ENCODE assay signal across 13 mouse cellular contexts in genomic region chr12:79340513-79340912, GRCm38 (mm10). TPM values are rescaled to one million over a fixed set of nuclear protein-coding genes. Genes with fewer than 3 reads are reported as not detected.
DNase-seq lines count a peak whose midpoint lies in the region; ATAC-seq lines count a peak whose summit lies in the region.
"Had no signal": no experiment of that assay in that cellular context is flagged by ENCODE, and none has a peak within 500 bp of the region (broad histone marks: within the 10 kb centered on the region; RNA-seq: fewer than 3 reads in every experiment).

No protein-coding gene starts in this region.

- H3K9ac ChIP-seq in neural tube, embryonic 15.5 days (replicated peaks), result no peak overlapping the region
- no peak overlapping the region for H3K9ac ChIP-seq in stomach, embryonic 14.5 days (replicated peaks; ENCODE audit: low read depth, low read length)
- H3K9ac ChIP-seq: forebrain, postnatal 0 days had no signal

- H3K4me3 ChIP-seq in neural tube, embryonic 15.5 days (replicated peaks), result no peak overlapping the region
- H3K4me3 ChIP-seq in stomach, embryonic 14.5 days (ENCODE audit: low read depth, low read length), result no peak overlapping the region
- H3K4me3 ChIP-seq: hindbrain, embryonic 10.5 days had no signal

- no peak overlapping the region for H3K4me2 ChIP-seq in neural tube, embryonic 15.5 days
- H3K4me2 ChIP-seq in stomach, embryonic 14.5 days (replicated peaks; ENCODE audit: low read depth, low read length), result no peak overlapping the region

- no peak for ATAC-seq in neural tube, embryonic 15.5 days (ENCODE audit: low FRiP score)
- ATAC-seq in stomach, embryonic 14.5 days (ENCODE audit: insufficient number of reproducible peaks, insufficient read depth, low FRiP score, low read depth), result no peak
- ATAC-seq: forebrain, postnatal 0 days had no signal

- peak; percentile 38 for DNase-seq in heart, postnatal 4 days
- DNase-seq in heart, postnatal 25 days (ENCODE audit: low spot score), result no peak
- no peak for DNase-seq in neural tube, embryonic 10.5 days (ENCODE audit: extremely low spot score, low spot score)
- peak; percentile 54 for DNase-seq in kidney, postnatal 14 days
- no peak for DNase-seq in cerebellum, adult 11 months
- DNase-seq in frontal cortex, postnatal 14 days (ENCODE audit: low spot score in 2 of 2), result no peak
- DNase-seq: cerebellum, adult 2 months; forebrain, postnatal 0 days; thymus, postnatal 36 days had no signal

- no peaks in the 10 kb centered on the region for H3K9me3 ChIP-seq in neural tube, embryonic 15.5 days (replicated peaks)
- no peaks in the 10 kb centered on the region for H3K9me3 ChIP-seq in stomach, embryonic 14.5 days (ENCODE audit: control insufficient read depth, low read depth, low read length)
- H3K9me3 ChIP-seq: G1E; hindbrain, embryonic 10.5 days had no signal

- H3K27ac ChIP-seq in neural tube, embryonic 15.5 days (replicated peaks), result 0 out of 2 replicates have a peak overlapping the region, but pooled peaks have one; percentile 5
- H3K27ac ChIP-seq in stomach, embryonic 14.5 days (ENCODE audit: low read length), result peak overlapping the region; percentile 58; the same call in 1 of the 2 replicates
- H3K27ac ChIP-seq: hindbrain, embryonic 10.5 days had no signal

- intact Hi-C loops in heart, postnatal 25 days (cut with DNase I), result no loop called here

- WGBS in neural tube, embryonic 15.5 days, result 63% methylated on average over 6 of the region's 6 CpGs
- 73% methylated on average over 6 of the region's 6 CpGs for WGBS in stomach, embryonic 14.5 days

- peaks cover 3% of the 10 kb centered on the region; the same call in 1 of the 2 replicates for H3K4me1 ChIP-seq in neural tube, embryonic 15.5 days
- no peaks in the 10 kb centered on the region for H3K4me1 ChIP-seq in stomach, embryonic 14.5 days (ENCODE audit: control insufficient read depth, insufficient read depth, low read length)

- no peaks in the 10 kb centered on the region for H3K36me3 ChIP-seq in neural tube, embryonic 15.5 days
- no peaks in the 10 kb centered on the region for H3K36me3 ChIP-seq in stomach, embryonic 14.5 days (ENCODE audit: control insufficient read depth, insufficient read depth, low read length)
- H3K36me3 ChIP-seq: hindbrain, embryonic 10.5 days had no signal

- no peaks in the 10 kb centered on the region for H3K27me3 ChIP-seq in neural tube, embryonic 15.5 days (replicated peaks)
- H3K27me3 ChIP-seq in stomach, embryonic 14.5 days (ENCODE audit: control insufficient read depth, insufficient read depth, low read length), result no peaks in the 10 kb centered on the region

RNA-seq across cellular contexts. Expression of gene Rad51b, which starts 43.4 kb away (rescaled TPM):
- 1 to 10 TPM; 3.4 to 4.3 TPM for total RNA-seq in heart, postnatal 4 days (2021)
- total RNA-seq in heart, postnatal 25 days (2021), result under 1 TPM; 0.68 to 0.84 TPM
- 1.4 and 3.6 TPM in 2 replicates for polyA plus RNA-seq in neural tube, embryonic 15.5 days (2015; fragmentation: Nextera tagmentation; extraction: Ambion mirVana)
- polyA plus RNA-seq in stomach, embryonic 14.5 days (2014; fragmentation: Nextera tagmentation; extraction: Ambion mirVana), result 8.4 and 10.3 TPM in 2 replicates

RNA-seq across cellular contexts. Expression of gene Zfyve26, which starts 44.4 kb away (rescaled TPM):
- total RNA-seq in heart, postnatal 4 days (2021), result 10 to 100 TPM; 16.3 to 18.5 TPM
- 10 to 100 TPM; 15.8 to 16.7 TPM for total RNA-seq in heart, postnatal 25 days (2021)
- 10.3 and 10.7 TPM in 2 replicates for polyA plus RNA-seq in neural tube, embryonic 15.5 days (2015; fragmentation: Nextera tagmentation; extraction: Ambion mirVana)
- polyA plus RNA-seq in stomach, embryonic 14.5 days (2014; fragmentation: Nextera tagmentation; extraction: Ambion mirVana), result 17.2 and 18.2 TPM in 2 replicates

Comparison
In these comparisons a context has a peak if more than half of its experiments do, and no peak if none do; other contexts are left out.
1. DNase-seq: peak in heart, postnatal 4 days (single experiment) and kidney, postnatal 14 days (single experiment); none in heart, postnatal 25 days (single experiment), neural tube, embryonic 10.5 days (single experiment), cerebellum, adult 11 months (single experiment) and frontal cortex, postnatal 14 days (0 of 2).